Mouse (Mus musculus) cortical plate, adult 2 months (tissue): ENCODE data around the gene Plp1. TPM values are rescaled to one million over a fixed set of nuclear protein-coding genes. Genes with fewer than 3 reads are reported as not detected.

ENCODE experiments used
- H3K27ac ChIP-seq: fragments of 200-500 bp; 2 replicates; pipeline ENCODE4 v1.5.1; 2012; ENCODE audit warnings: low read length, control low read depth, inconsistent platforms; ENCODE audit not compliant: insufficient read depth
- H3K4me1 ChIP-seq: fragments of 200-500 bp; 2 replicates; pipeline ENCODE4 v1.6.1; 2011; ENCODE audit warnings: low read length; ENCODE audit not compliant: control insufficient read depth, insufficient read depth
- H3K4me3 ChIP-seq: fragments of 200-500 bp; 2 replicates; pipeline ENCODE4 v1.5.1; 2011; ENCODE audit warnings: mild to moderate bottlenecking, low read length, control low read depth; ENCODE audit not compliant: insufficient read depth
- CTCF ChIP-seq: fragments of 200-500 bp; IDR thresholded peaks from 2 replicates; pipeline ENCODE4 v1.5.1; 2011; ENCODE audit warnings: mild to moderate bottlenecking, control low read depth, low read length; ENCODE audit not compliant: insufficient read depth; ENCODE audit errors: extremely low read depth
- POLR2A ChIP-seq: fragments of 200-500 bp; IDR thresholded peaks from 2 replicates; pipeline ENCODE4 v1.6.1; 2011; ENCODE audit warnings: mild to moderate bottlenecking, low read length, control low read depth; ENCODE audit not compliant: insufficient read depth; ENCODE audit errors: extremely low read depth
- polyA plus RNA-seq: library from polyadenylated mRNA; depleted of rRNA; stranded (reverse); fragments of >200 nt; gene quantifications from 2 replicates; pipeline ENCODE4 v1.2.3, GENCODE M21; 2012; rRNA removed

The Plp1 gene
- polyA plus RNA-seq = 1,304 and 1,728 TPM in 2 replicates

DNA sequence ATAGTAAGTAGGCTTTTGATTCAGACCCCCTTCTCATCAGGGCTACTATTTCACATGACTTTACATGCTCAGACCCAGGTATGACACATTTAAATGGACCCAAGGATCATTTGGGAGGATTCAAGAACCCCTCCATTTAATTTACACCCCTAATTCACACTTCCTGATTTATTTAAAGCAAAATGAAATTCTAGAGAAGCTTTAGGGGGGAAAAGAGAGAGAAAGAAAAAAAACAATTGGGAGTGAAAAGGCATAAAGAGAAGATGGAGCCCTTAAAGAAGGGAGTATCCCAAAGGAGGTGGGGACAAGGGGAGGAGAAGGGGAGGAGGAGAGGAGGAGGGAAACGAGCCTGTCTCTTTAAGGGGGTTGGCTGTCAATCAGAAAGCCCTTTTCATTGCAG, at the start of gene Plp1:
Plp1 (plus strand) TSS at position 301 of the 400 bp plus-strand sequence.
- no peak for TF ChIP-seq CTCF
- no peak for TF ChIP-seq POLR2A
- no peak within 1 kb of the TSS for H3K27ac ChIP-seq
- peak within 1 kb of the TSS; percentile 29 for H3K4me3 ChIP-seq
- peaks cover 2% of the 10 kb centered on the region; the same call in 1 of the 2 replicates for H3K4me1 ChIP-seq

DNA sequence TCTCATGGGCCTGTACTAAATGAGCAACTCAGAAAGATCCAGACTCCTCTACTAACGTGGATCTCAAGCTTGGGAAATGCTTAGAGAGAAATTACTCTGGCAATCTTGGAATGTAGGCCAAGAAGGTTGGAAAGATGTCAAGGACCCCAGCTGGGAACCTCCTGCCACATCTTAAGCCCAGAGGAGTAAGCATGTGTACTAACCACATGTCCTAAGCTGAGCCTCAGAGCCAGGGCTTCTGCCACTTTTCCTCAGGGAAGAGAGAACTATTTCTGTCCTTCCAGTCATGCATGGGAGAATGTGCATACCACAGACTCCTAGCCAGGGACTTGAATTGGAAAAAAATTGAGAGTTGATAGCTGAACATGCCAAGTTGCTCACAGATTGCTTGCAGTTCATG, 49.4 kb upstream of the Plp1 start:
- TF ChIP-seq CTCF = no peak
- no peak for TF ChIP-seq POLR2A
- no peak overlapping the region for H3K27ac ChIP-seq
- no peaks in the 10 kb centered on the region for H3K4me1 ChIP-seq
- H3K4me3 ChIP-seq = no peak overlapping the region

DNA sequence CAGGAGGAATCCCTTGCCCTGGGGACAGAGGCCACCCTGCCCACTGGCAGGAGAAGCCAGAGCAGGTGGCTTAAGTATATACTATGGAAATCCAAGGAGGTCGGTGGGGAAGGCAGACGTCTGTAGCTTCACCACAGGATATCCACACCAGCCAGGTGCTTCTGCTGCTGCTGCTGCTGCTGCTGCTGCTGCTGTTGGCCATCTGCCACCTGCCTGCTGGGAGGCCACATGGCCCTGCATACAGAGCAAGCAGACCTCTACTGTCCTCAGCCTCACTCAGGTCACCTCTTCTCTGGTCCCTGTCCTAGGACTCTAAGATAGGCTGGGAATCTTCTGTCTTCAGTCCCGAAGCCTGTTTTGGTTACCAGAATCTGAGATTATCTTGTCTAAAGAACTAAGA, 44.4 kb upstream of the Plp1 start:
- TF ChIP-seq CTCF = no peak
- TF ChIP-seq POLR2A = no peak
- Histone ChIP-seq H3K4me1 (no peaks in the 10 kb centered on the region), H3K4me3 (no peak overlapping the region), H3K27ac (no peak overlapping the region)

DNA sequence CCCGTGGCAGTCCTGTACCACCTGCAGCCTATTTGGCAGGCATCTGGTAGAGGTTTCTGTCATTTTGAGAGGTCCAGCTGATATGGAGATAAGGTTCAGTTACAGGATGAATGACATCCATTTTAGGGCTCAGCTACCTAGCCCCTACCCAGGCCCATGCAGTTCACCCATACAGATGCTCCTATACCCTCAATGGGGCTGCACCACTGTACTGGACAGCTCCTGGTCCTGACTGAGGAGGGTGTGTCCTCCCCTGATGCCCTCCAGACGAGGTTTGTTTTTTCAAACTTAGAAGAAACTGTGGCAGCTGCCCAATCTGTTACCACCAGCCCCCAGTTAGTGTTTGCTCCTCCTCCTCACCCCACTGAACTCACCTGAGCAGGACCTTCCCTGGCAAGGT, 43.2 kb upstream of the Plp1 start:
- TF ChIP-seq POLR2A (no peak), CTCF (no peak)
- H3K4me3 ChIP-seq = no peak overlapping the region
- H3K4me1 ChIP-seq = no peaks in the 10 kb centered on the region
- H3K27ac ChIP-seq = no peak overlapping the region

DNA sequence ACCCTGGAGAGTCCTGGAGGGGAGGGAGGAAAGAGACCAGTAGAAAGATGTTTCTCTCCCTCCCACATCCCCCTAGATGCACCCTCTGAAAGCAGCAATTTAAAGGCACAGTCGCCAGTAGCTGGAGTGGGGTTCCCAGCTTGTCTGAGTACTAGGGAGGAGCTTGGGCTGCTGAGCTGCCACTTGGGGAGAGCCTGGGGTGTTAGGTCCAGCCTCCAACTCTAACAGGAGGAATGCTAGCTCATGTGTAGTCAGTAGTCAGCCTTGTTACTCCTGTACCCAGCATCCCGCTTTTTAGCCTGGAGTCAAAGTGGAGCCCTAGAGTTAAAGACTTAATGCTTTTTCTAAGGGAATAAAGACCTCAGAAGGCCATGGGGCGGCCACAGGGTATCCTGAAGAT, 42.4 kb upstream of the Plp1 start, which contains the start of gene Glra4:
Glra4 (minus strand) TSS at position 101 of the 400 bp plus-strand sequence.
- no peak within 1 kb of the TSS for H3K4me3 ChIP-seq
- no peak for TF ChIP-seq POLR2A
- TF ChIP-seq CTCF = no peak
- no peak within 1 kb of the TSS for H3K27ac ChIP-seq
- H3K4me1 ChIP-seq = no peaks in the 10 kb centered on the region

DNA sequence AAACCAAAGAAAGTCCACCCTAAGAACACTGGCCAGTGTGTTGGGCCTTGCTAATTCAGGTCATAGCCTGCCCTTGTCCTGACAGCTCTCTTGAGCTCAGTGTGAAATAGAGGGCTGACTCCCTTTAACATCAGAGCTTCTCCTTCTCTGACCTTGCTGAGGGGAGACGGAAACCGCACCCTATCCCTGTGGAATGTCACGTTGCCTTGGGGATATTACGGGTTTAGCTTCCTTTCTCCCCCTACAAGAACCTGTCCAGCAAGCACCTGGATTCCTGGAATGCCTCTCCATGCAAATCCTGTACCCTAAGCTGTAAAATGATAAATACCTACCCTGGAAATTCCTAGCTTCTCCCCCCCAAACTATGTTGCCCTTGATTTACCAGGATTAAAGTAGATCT, 33.0 kb upstream of the Plp1 start:
- H3K27ac ChIP-seq = no peak overlapping the region
- H3K4me3 ChIP-seq = no peak overlapping the region
- TF ChIP-seq POLR2A (no peak), CTCF (no peak)
- no peaks in the 10 kb centered on the region for H3K4me1 ChIP-seq

DNA sequence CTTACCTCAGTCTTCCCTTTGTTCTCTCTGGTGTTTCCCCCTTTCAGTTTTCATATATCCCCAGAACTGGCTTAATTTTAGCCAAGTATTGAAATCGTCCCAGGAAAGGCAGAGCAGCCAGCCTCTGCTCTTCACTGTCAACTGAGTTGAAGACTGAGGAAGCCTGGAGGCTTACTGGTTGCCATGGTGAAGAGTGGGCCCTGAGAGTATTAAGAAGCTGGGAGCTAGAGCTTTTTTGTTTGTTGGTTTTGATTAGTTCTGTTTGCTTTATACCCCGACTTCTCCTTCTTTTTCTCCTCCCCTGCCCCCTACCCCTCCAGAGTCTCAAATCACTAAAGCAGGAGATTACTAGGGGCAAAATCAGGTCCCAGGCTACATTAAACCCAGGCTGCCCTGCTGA, 25.2 kb upstream of the Plp1 start:
- no peak overlapping the region for H3K27ac ChIP-seq
- H3K4me1 ChIP-seq = no peaks in the 10 kb centered on the region
- H3K4me3 ChIP-seq = no peak overlapping the region
- TF ChIP-seq POLR2A (no peak), CTCF (no peak)

DNA sequence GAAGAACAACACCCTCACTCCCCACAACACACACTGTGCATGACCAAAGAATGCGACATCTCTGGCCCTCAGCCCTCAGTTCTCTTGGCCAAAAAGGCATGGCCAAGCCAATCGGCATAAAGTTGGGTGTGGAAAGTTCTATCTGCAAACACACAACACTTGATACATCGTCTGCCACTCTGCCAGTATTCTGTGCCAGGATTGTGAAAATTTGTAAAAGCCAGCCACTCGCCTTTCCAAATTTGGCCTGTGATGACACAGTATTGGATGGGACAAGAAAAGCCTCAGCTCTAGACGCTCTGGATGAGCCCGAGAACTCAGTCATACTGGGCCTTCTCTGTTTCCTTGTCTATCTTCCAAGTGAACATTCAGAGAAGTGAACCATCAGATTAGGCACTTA, 2.7 kb upstream of the Plp1 start:
- H3K4me3 ChIP-seq = no peak overlapping the region
- TF ChIP-seq POLR2A (no peak), CTCF (no peak)
- H3K27ac ChIP-seq = 0 out of 2 replicates have a peak overlapping the region, but pooled peaks have one; percentile 13
- no peaks in the 10 kb centered on the region for H3K4me1 ChIP-seq

DNA sequence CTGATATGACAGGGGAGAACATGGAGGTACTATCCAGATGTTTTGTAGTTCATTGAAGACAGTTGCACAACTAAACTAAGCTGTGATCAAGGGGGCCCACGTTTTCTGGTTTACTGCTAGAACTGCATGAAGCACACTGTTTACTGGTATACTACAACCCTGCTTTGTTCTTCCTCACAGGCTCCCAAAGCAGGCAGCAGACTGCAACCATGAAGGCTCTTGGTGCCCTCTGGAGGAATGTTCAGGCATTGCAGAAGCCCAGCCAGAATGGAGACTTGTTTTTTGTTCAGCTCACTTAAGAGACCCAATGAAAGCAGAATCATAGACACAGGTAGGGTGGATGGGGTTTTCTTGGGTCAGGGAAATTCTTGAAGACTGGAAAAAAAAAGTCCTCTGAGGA, 2.2 kb upstream of the Plp1 start:
- H3K4me3 ChIP-seq = no peak overlapping the region
- peaks cover under 1% of the 10 kb centered on the region; the same call in 1 of the 2 replicates for H3K4me1 ChIP-seq
- 0 out of 2 replicates have a peak overlapping the region, but pooled peaks have one; percentile 13 for H3K27ac ChIP-seq
- TF ChIP-seq CTCF (peak; percentile 83), POLR2A (no peak)

DNA sequence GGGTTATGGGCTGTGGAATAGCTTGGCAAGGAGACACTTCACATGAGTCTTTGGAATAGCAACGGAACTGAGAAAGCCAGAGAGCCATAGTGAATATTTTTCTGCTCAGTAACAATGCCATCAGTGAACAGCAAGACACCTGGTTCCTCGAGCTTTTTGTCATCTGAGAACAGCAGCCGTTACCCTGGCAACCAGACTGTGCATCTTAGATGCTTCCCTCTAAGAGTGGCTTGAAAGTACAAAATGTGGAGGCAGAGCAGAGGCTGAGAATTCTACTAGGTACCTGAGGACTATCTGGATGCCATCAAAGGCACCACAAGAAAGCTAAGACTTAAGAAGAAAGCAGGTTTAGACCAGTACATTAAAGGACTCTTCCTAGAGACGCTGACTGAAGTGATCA, 2.5 kb downstream of the Plp1 start:
- TF ChIP-seq POLR2A (no peak), CTCF (no peak)
- H3K4me3 ChIP-seq = no peak overlapping the region; the same call in 1 of the 2 replicates
- peaks cover 2% of the 10 kb centered on the region; the same call in 1 of the 2 replicates for H3K4me1 ChIP-seq
- H3K27ac ChIP-seq = no peak overlapping the region
